Mouse (Mus musculus): ENCODE data around the gene Smtn.

Smtn gene

GRCm38 (mm10) chr11:3540451-3541085, at the start of gene Smtn:
Smtn (minus strand) TSS chr11:3540612.
- DNase-seq (ENCODE audit: low read depth in 1 of 2, low spot score in 2 of 2): no peak

- no peak for DNase-seq (ENCODE audit: low read depth in 1 of 2, low spot score in 2 of 2)
Measured at GRCm38 (mm10) chr11:3588036-3588672, 47.7 kb upstream of the Smtn start.

GRCm38 (mm10) chr11:3587350-3587749, 46.9 kb upstream of the Smtn start:
- no peak for DNase-seq (ENCODE audit: low read depth in 1 of 2, low spot score in 2 of 2)

GRCm38 (mm10) chr11:3585983-3586618, 45.7 kb upstream of the Smtn start:
- DNase-seq (ENCODE audit: low read depth in 1 of 2, low spot score in 2 of 2): no peak

GRCm38 (mm10) chr11:3583127-3583526, 42.7 kb upstream of the Smtn start:
- no peak for DNase-seq (ENCODE audit: low read depth in 1 of 2, low spot score in 2 of 2)

- DNase-seq (ENCODE audit: low read depth in 1 of 2, low spot score in 2 of 2): no peak
Measured at GRCm38 (mm10) chr11:3581908-3582307, 41.5 kb upstream of the Smtn start.

- no peak for DNase-seq (ENCODE audit: low read depth in 1 of 2, low spot score in 2 of 2)
Measured at GRCm38 (mm10) chr11:3580306-3581084, 40.1 kb upstream of the Smtn start.

GRCm38 (mm10) chr11:3578050-3578725, 37.8 kb upstream of the Smtn start:
- no peak for DNase-seq (ENCODE audit: low read depth in 1 of 2, low spot score in 2 of 2)

- no peak for DNase-seq (ENCODE audit: low read depth in 1 of 2, low spot score in 2 of 2)
Measured at GRCm38 (mm10) chr11:3575238-3575637, 34.8 kb upstream of the Smtn start.

GRCm38 (mm10) chr11:3573092-3573491, 32.7 kb upstream of the Smtn start:
- no peak for DNase-seq (ENCODE audit: low read depth in 1 of 2, low spot score in 2 of 2)

GRCm38 (mm10) chr11:3572181-3572580, 31.8 kb upstream of the Smtn start:
- DNase-seq (ENCODE audit: low read depth in 1 of 2, low spot score in 2 of 2): no peak

GRCm38 (mm10) chr11:3570321-3570720, 29.9 kb upstream of the Smtn start:
- DNase-seq (ENCODE audit: low read depth in 1 of 2, low spot score in 2 of 2): no peak

- DNase-seq (ENCODE audit: low read depth in 1 of 2, low spot score in 2 of 2): no peak
Measured at GRCm38 (mm10) chr11:3567896-3568295, 27.5 kb upstream of the Smtn start.

- DNase-seq (ENCODE audit: low read depth in 1 of 2, low spot score in 2 of 2): no peak
Measured at GRCm38 (mm10) chr11:3566018-3566417, 25.6 kb upstream of the Smtn start.

GRCm38 (mm10) chr11:3564451-3564850, 24.0 kb upstream of the Smtn start:
- no peak for DNase-seq (ENCODE audit: low read depth in 1 of 2, low spot score in 2 of 2)

GRCm38 (mm10) chr11:3563853-3564252, 23.4 kb upstream of the Smtn start:
- no peak for DNase-seq (ENCODE audit: low read depth in 1 of 2, low spot score in 2 of 2)

GRCm38 (mm10) chr11:3560202-3560601, 19.8 kb upstream of the Smtn start:
- no peak for DNase-seq (ENCODE audit: low read depth in 1 of 2, low spot score in 2 of 2)

- DNase-seq (ENCODE audit: low read depth in 1 of 2, low spot score in 2 of 2): no peak
Measured at GRCm38 (mm10) chr11:3557852-3558251, 17.4 kb upstream of the Smtn start.

- DNase-seq (ENCODE audit: low read depth in 1 of 2, low spot score in 2 of 2): no peak
Measured at GRCm38 (mm10) chr11:3554976-3555375, 14.6 kb upstream of the Smtn start.

GRCm38 (mm10) chr11:3549791-3550190, 9.4 kb upstream of the Smtn start:
- no peak for DNase-seq (ENCODE audit: low read depth in 1 of 2, low spot score in 2 of 2)

Measured in monocyte, adult 2 months (primary cell).